Mouse (Mus musculus) ES-E14 (cell line): ENCODE results near the gene Pitpnm1. TPM values are rescaled to one million over a fixed set of nuclear protein-coding genes. Genes with fewer than 3 reads are reported as not detected.
A peak's percentile ranks its signal among the peaks of the same experiment; 100 is the strongest.

ENCODE experiments used
- DNase-seq: peaks from one replicate; pipeline ENCODE4 v3.0.0-alpha.2; 2013; ENCODE audit warnings: low read depth, low spot score
- H3K27ac ChIP-seq: 2 replicates; pipeline ENCODE4 v1.5.1; 2012; ENCODE audit warnings: low read depth, mild to moderate bottlenecking, low read length, moderate library complexity, mixed read lengths; ENCODE audit not compliant: poor library complexity, insufficient read depth, severe bottlenecking
- H3K36me3 ChIP-seq: 2 replicates; pipeline ENCODE4 v1.6.1; 2012; ENCODE audit warnings: mild to moderate bottlenecking, low read length, moderate library complexity, mixed read lengths; ENCODE audit not compliant: control insufficient read depth, poor library complexity, insufficient read depth, severe bottlenecking
- H3K4me1 ChIP-seq, 2 experiments: fragments of 150-350 bp in 1 of 2; sonication (generic) in 1 of 2; 2 replicates each; pipeline ENCODE4 v1.6.1; 2012; ENCODE audit warnings: low read length in 2 of 2, mild to moderate bottlenecking in 1 of 2, mixed read lengths in 1 of 2; ENCODE audit not compliant: control insufficient read depth in 2 of 2, insufficient read depth in 2 of 2, poor library complexity in 1 of 2
- H3K4me3 ChIP-seq, 2 experiments: fragments of 150-350 bp in 1 of 2; sonication (generic) in 1 of 2; 2 replicates each; pipeline ENCODE4 v1.5.1; 2012; ENCODE audit warnings: low read length in 2 of 2, low read depth in 1 of 2, mild to moderate bottlenecking in 1 of 2, mixed read lengths in 1 of 2; ENCODE audit not compliant: insufficient read depth in 1 of 2, poor library complexity in 1 of 2, severe bottlenecking in 1 of 2
- H3K9ac ChIP-seq: 2 replicates; pipeline ENCODE4 v1.6.1; 2012; ENCODE audit warnings: low read depth, mild to moderate bottlenecking, low read length, mixed read lengths; ENCODE audit not compliant: poor library complexity, insufficient read depth, severe bottlenecking
- H3K9me3 ChIP-seq: fragments of 150-350 bp; sonication (generic); 2 replicates; pipeline ENCODE4 v1.6.1; 2012; ENCODE audit warnings: low read depth, mild to moderate bottlenecking, low read length; ENCODE audit not compliant: control insufficient read depth, insufficient read depth
- CHD2 ChIP-seq: IDR thresholded peaks from 2 replicates; pipeline ENCODE4 v1.6.1; 2014; ENCODE audit warnings: mild to moderate bottlenecking, low read depth, low read length, inconsistent platforms
- HCFC1 ChIP-seq: IDR thresholded peaks from 2 replicates; pipeline ENCODE4 v1.6.1; 2012; ENCODE audit warnings: low read length, inconsistent platforms, borderline replicate concordance; ENCODE audit not compliant: insufficient read depth
- MAFK ChIP-seq: IDR thresholded peaks from 2 replicates; pipeline ENCODE4 v1.6.1; 2014; ENCODE audit warnings: mild to moderate bottlenecking, low read depth, low read length, inconsistent platforms; ENCODE audit not compliant: insufficient read depth
- ZC3H11A ChIP-seq: IDR thresholded peaks from 2 replicates; pipeline ENCODE4 v1.6.1; 2012; ENCODE audit warnings: low read depth, mild to moderate bottlenecking, inconsistent platforms, low read length, borderline replicate concordance
- ZNF384 ChIP-seq: IDR thresholded peaks from 2 replicates; pipeline ENCODE4 v1.6.1; 2012; ENCODE audit warnings: low read depth, low read length, inconsistent platforms
- in situ Hi-C, 2 experiments: fragments of 600-800 bp; cut with MboI; formaldehyde crosslinking; loops; one replicate each; pipeline ENCODE4 v1.15.1; 2025; ENCODE audit warnings: low sequenced_read_pairs in 2 of 2, inconsistent platforms in 1 of 2; ENCODE audit not compliant: unreplicated experiment in 2 of 2
- total RNA-seq: library from RNA; depleted of rRNA; stranded (reverse); fragments of 300-350 nt; gene quantifications from 2 replicates; pipeline ENCODE4 v1.2.3, GENCODE M21; 2012

Gene Pitpnm1
- total RNA-seq, 1 experiment = 10.5 TPM

GRCm38 (mm10) chr19:4147022-4147405 is 47.2 kb downstream of the Pitpnm1 start:
- H3K9ac ChIP-seq = no peak overlapping the region
- TF ChIP-seq CHD2 (no peak), ZNF384 (no peak), ZC3H11A (no peak), MAFK (no peak), HCFC1 (no peak)

GRCm38 (mm10) chr19:4147782-4148490 is 48.1 kb downstream of the Pitpnm1 start:
- no peak for DNase-seq
- TF ChIP-seq ZC3H11A (no peak), CHD2 (no peak), MAFK (no peak), ZNF384 (no peak)
- H3K9me3 ChIP-seq = no peaks in the 10 kb centered on the region
- peak overlapping the region in 1 of 2 experiments; percentile 86; a peak in 2 of 4 replicates for H3K4me3 ChIP-seq
- no peak overlapping the region for H3K9ac ChIP-seq
- peaks cover 17% of the 10 kb centered on the region; the same call in 1 of the 2 replicates for H3K36me3 ChIP-seq
- peaks cover 3 to 36% of the 10 kb centered on the region in 2 experiments for H3K4me1 ChIP-seq
- in situ Hi-C loops = no loop called here
- H3K27ac ChIP-seq = no peak overlapping the region

More at GRCm38 (mm10) chr19:4147022-4147405, 47.2 kb downstream of the Pitpnm1 start:
- no peak overlapping the region for H3K27ac ChIP-seq
- H3K36me3 ChIP-seq = peaks cover 17% of the 10 kb centered on the region; the same call in 1 of the 2 replicates
- DNase-seq = no peak
- no peak overlapping the region for H3K4me3 ChIP-seq
- peaks cover 3 to 32% of the 10 kb centered on the region in 2 experiments for H3K4me1 ChIP-seq
- in situ Hi-C loops = no loop called here
- no peaks in the 10 kb centered on the region for H3K9me3 ChIP-seq

- TF ChIP-seq CHD2 = no peak
- no peak for TF ChIP-seq ZNF384
- TF ChIP-seq HCFC1 = no peak
- TF ChIP-seq ZC3H11A = no peak
- TF ChIP-seq MAFK = no peak
- H3K36me3 ChIP-seq = peaks cover 21% of the 10 kb centered on the region; the same call in 1 of the 2 replicates
- peak; percentile 82 for DNase-seq
- H3K4me3 ChIP-seq = peak within 1 kb of the TSS; percentile 85 to 86
- H3K9ac ChIP-seq = peak within 1 kb of the TSS; percentile 86
- no peaks in the 10 kb centered on the region for H3K9me3 ChIP-seq
- H3K27ac ChIP-seq = no peak within 1 kb of the TSS; the same call in 1 of the 2 replicates
- in situ Hi-C loops = no loop called here
- peaks cover 3 to 41% of the 10 kb centered on the region in 2 experiments for H3K4me1 ChIP-seq
These were observed 48.7 kb downstream of the Pitpnm1 start, which contains the start of gene Coro1b for GRCm38 (mm10) chr19:4148491-4148806. Gene Coro1b, plus strand, starts transcription at chr19:4148619.

GRCm38 (mm10) chr19:4148819-4149218 is 49.0 kb downstream of the Pitpnm1 start:
- Histone ChIP-seq H3K4me3 (peak overlapping the region; percentile 85 to 86), H3K36me3 (peaks cover 25% of the 10 kb centered on the region), H3K9me3 (no peaks in the 10 kb centered on the region), H3K9ac (peak overlapping the region; percentile 86), H3K27ac (no peak overlapping the region; the same call in 1 of the 2 replicates), H3K4me1 (peaks cover 3 to 44% of the 10 kb centered on the region in 2 experiments)
- TF ChIP-seq ZNF384 (no peak), ZC3H11A (no peak), HCFC1 (no peak), CHD2 (no peak), MAFK (no peak)
- no peak for DNase-seq
- in situ Hi-C loops = no loop called here
